9 mouse cellular contexts compared by ENCODE assay signal in genomic region chr5:130811966-130812365, GRCm38 (mm10).
DNase-seq lines count a peak whose midpoint lies in the region; ATAC-seq and TF ChIP-seq lines count a peak whose summit lies in the region.
"Had no signal": no experiment of that assay in that cellular context is flagged by ENCODE, and none has a peak within 500 bp of the region (broad histone marks: within the 10 kb centered on the region; RNA-seq: fewer than 3 reads in every experiment).

No protein-coding gene starts in this region.

- no peaks in the 10 kb centered on the region for H3K4me1 ChIP-seq in intestine, postnatal 0 days (replicated peaks; ENCODE audit: control insufficient read depth, insufficient read depth, low read length)
- no peaks in the 10 kb centered on the region for H3K4me1 ChIP-seq in intestine, embryonic 16.5 days (ENCODE audit: control insufficient read depth, insufficient read depth, low read length)
- H3K4me1 ChIP-seq in lung, embryonic 14.5 days (ENCODE audit: insufficient read depth), result no peaks in the 10 kb centered on the region
- H3K4me1 ChIP-seq in ES-E14 (ENCODE audit: control insufficient read depth in 2 of 2, insufficient read depth in 2 of 2, low read length in 2 of 2, poor library complexity in 1 of 2), result no peaks in the 10 kb centered on the region
- H3K4me1 ChIP-seq in embryonic facial prominence, embryonic 10.5 days, result no peaks in the 10 kb centered on the region
- H3K4me1 ChIP-seq: embryonic facial prominence, embryonic 13.5 days; midbrain, embryonic 12.5 days had no signal

- no peak overlapping the region for H3K27ac ChIP-seq in intestine, postnatal 0 days (ENCODE audit: low read depth, low read length)
- no peak overlapping the region for H3K27ac ChIP-seq in intestine, embryonic 16.5 days (ENCODE audit: low read length)
- H3K27ac ChIP-seq in lung, embryonic 14.5 days (ENCODE audit: low read depth), result no peak overlapping the region
- no peak overlapping the region for H3K27ac ChIP-seq in ES-E14 (ENCODE audit: insufficient read depth, low read depth, low read length, poor library complexity, severe bottlenecking)
- no peak overlapping the region for H3K27ac ChIP-seq in embryonic facial prominence, embryonic 10.5 days (replicated peaks)
- H3K27ac ChIP-seq: embryonic facial prominence, embryonic 13.5 days; midbrain, embryonic 12.5 days had no signal

- DNase-seq in lung, embryonic 14.5 days, result no peak
- no peak for DNase-seq in lung, postnatal 4 days
- peak; percentile 26 for DNase-seq in ES-E14 (ENCODE audit: low read depth, low spot score)
- peak; percentile 14 for DNase-seq in embryonic facial prominence, embryonic 10.5 days (ENCODE audit: low spot score)
- no peak for DNase-seq in adrenal gland, postnatal 14 days

- peak; percentile 31 for TF ChIP-seq CTCF in intestine, postnatal 0 days (IDR thresholded peaks at IDR 0.05; ENCODE audit: low read depth)
- 0 out of 2 replicates have a peak, but pooled peaks have one; percentile 25 for TF ChIP-seq CTCF in lung, embryonic 14.5 days (IDR thresholded peaks at IDR 0.05; ENCODE audit: low read depth)

- H3K9ac ChIP-seq in intestine, postnatal 0 days (ENCODE audit: low read depth, low read length), result no peak overlapping the region
- H3K9ac ChIP-seq in intestine, embryonic 16.5 days (ENCODE audit: low read depth, low read length), result no peak overlapping the region
- no peak overlapping the region for H3K9ac ChIP-seq in lung, embryonic 14.5 days
- H3K9ac ChIP-seq in ES-E14 (ENCODE audit: insufficient read depth, low read depth, low read length, poor library complexity, severe bottlenecking), result no peak overlapping the region
- H3K9ac ChIP-seq: embryonic facial prominence, embryonic 13.5 days; midbrain, embryonic 12.5 days had no signal

- no peak overlapping the region for H3K4me3 ChIP-seq in intestine, postnatal 0 days (ENCODE audit: low read depth, low read length)
- H3K4me3 ChIP-seq in intestine, embryonic 16.5 days (ENCODE audit: low read length), result no peak overlapping the region
- no peak overlapping the region for H3K4me3 ChIP-seq in lung, embryonic 14.5 days (ENCODE audit: low read depth, low read length)
- no peak overlapping the region for H3K4me3 ChIP-seq in ES-E14 (ENCODE audit: insufficient read depth in 1 of 2, low read depth in 1 of 2, low read length in 2 of 2, poor library complexity in 1 of 2, severe bottlenecking in 1 of 2)
- no peak overlapping the region for H3K4me3 ChIP-seq in embryonic facial prominence, embryonic 10.5 days
- H3K4me3 ChIP-seq: embryonic facial prominence, embryonic 13.5 days; midbrain, embryonic 12.5 days had no signal

- no peak overlapping the region for H3K4me2 ChIP-seq in intestine, postnatal 0 days (replicated peaks; ENCODE audit: low read depth)
- H3K4me2 ChIP-seq in intestine, embryonic 16.5 days (ENCODE audit: low read depth, low read length), result no peak overlapping the region
- no peak overlapping the region for H3K4me2 ChIP-seq in lung, embryonic 14.5 days
- H3K4me2 ChIP-seq: embryonic facial prominence, embryonic 13.5 days; midbrain, embryonic 12.5 days had no signal

- no peak for ATAC-seq in intestine, postnatal 0 days
- ATAC-seq in intestine, embryonic 16.5 days, result no peak
- ATAC-seq in lung, embryonic 14.5 days (ENCODE audit: insufficient read depth), result no peak

- H3K9me3 ChIP-seq in intestine, postnatal 0 days (ENCODE audit: control insufficient read depth), result no peaks in the 10 kb centered on the region
- H3K9me3 ChIP-seq in intestine, embryonic 16.5 days (ENCODE audit: control insufficient read depth, low read length), result 0 out of 2 replicates have a peak, but pooled peaks cover 4% of the 10 kb centered on the region
- peaks cover 5% of the 10 kb centered on the region; the same call in 1 of the 2 replicates for H3K9me3 ChIP-seq in lung, embryonic 14.5 days (ENCODE audit: low read depth, low read length)
- no peaks in the 10 kb centered on the region for H3K9me3 ChIP-seq in ES-E14 (ENCODE audit: control insufficient read depth, insufficient read depth, low read depth, low read length)
- H3K9me3 ChIP-seq in embryonic facial prominence, embryonic 10.5 days, result peaks cover 5% of the 10 kb centered on the region; the same call in 1 of the 2 replicates

- 88% methylated on average over 3 of the region's 3 CpGs for WGBS in intestine, postnatal 0 days
- 90% methylated on average over 3 of the region's 3 CpGs for WGBS in intestine, embryonic 16.5 days
- WGBS in lung, embryonic 14.5 days, result 81% methylated on average over 3 of the region's 3 CpGs
- WGBS in embryonic facial prominence, embryonic 10.5 days, result 85% methylated on average over 3 of the region's 3 CpGs

- in situ Hi-C loops in ES-E14 (cut with MboI; ENCODE audit: low sequenced_read_pairs in 2 of 2, unreplicated experiment in 2 of 2), result no loop called here

- H3K27me3 ChIP-seq in intestine, postnatal 0 days (replicated peaks; ENCODE audit: control insufficient read depth, insufficient read depth, low read length), result no peaks in the 10 kb centered on the region
- H3K27me3 ChIP-seq in intestine, embryonic 16.5 days (replicated peaks; ENCODE audit: control insufficient read depth, insufficient read depth, low read length), result no peaks in the 10 kb centered on the region
- no peaks in the 10 kb centered on the region for H3K27me3 ChIP-seq in lung, embryonic 14.5 days (ENCODE audit: insufficient read depth, low read length)
- H3K27me3 ChIP-seq in embryonic facial prominence, embryonic 10.5 days (replicated peaks; ENCODE audit: low read depth, poor library complexity, severe bottlenecking), result no peaks in the 10 kb centered on the region
- H3K27me3 ChIP-seq: embryonic facial prominence, embryonic 13.5 days; midbrain, embryonic 12.5 days had no signal

- no peaks in the 10 kb centered on the region for H3K36me3 ChIP-seq in intestine, postnatal 0 days (ENCODE audit: control insufficient read depth, insufficient read depth)
- no peaks in the 10 kb centered on the region for H3K36me3 ChIP-seq in intestine, embryonic 16.5 days (ENCODE audit: control insufficient read depth, insufficient read depth, low read length)
- H3K36me3 ChIP-seq in lung, embryonic 14.5 days (ENCODE audit: insufficient read depth), result no peaks in the 10 kb centered on the region
- no peaks in the 10 kb centered on the region for H3K36me3 ChIP-seq in ES-E14 (ENCODE audit: control insufficient read depth, insufficient read depth, low read length, poor library complexity, severe bottlenecking)
- H3K36me3 ChIP-seq in embryonic facial prominence, embryonic 10.5 days (replicated peaks), result no peaks in the 10 kb centered on the region
- H3K36me3 ChIP-seq: embryonic facial prominence, embryonic 13.5 days; midbrain, embryonic 12.5 days had no signal

TF ChIP-seq in ES-E14, 5 proteins besides CTCF, POLR2A, EP300 and RAD21:
- TF ChIP-seq ZNF384 (IDR thresholded peaks at IDR 0.05; ENCODE audit: low read depth, low read length) (no peak), HCFC1 (IDR thresholded peaks at IDR 0.05; ENCODE audit: borderline replicate concordance, insufficient read depth, low read length) (no peak), CHD2 (IDR thresholded peaks at IDR 0.05; ENCODE audit: low read depth, low read length) (no peak), MAFK (IDR thresholded peaks at IDR 0.05; ENCODE audit: insufficient read depth, low read depth, low read length) (no peak), ZC3H11A (IDR thresholded peaks at IDR 0.05; ENCODE audit: borderline replicate concordance, low read depth, low read length) (no peak)

Comparison
In these comparisons a context has a peak if more than half of its experiments do, and no peak if none do; other contexts are left out.
1. DNase-seq: peak in ES-E14 (single experiment) and embryonic facial prominence, embryonic 10.5 days (single experiment); none in lung, embryonic 14.5 days (single experiment), lung, postnatal 4 days (0 of 2) and adrenal gland, postnatal 14 days (single experiment).